Comparison of ENCODE assay signal across 8 mouse cellular contexts in genomic region chr13:67107681-67108080, GRCm38 (mm10). TPM values are rescaled to one million over a fixed set of nuclear protein-coding genes. Genes with fewer than 3 reads are reported as not detected.
DNase-seq lines count a peak whose midpoint lies in the region; ATAC-seq and TF ChIP-seq lines count a peak whose summit lies in the region.

No protein-coding gene starts in this region.

- H3K4me1 ChIP-seq in kidney, adult 2 months (ENCODE audit: control insufficient read depth, insufficient read depth, low read length): peaks cover 4% of the 10 kb centered on the region
- H3K4me1 ChIP-seq in embryonic facial prominence, embryonic 11.5 days (ENCODE audit: control insufficient read depth, insufficient read depth, low read length): no peaks in the 10 kb centered on the region
- H3K4me1 ChIP-seq in intestine, embryonic 15.5 days (replicated peaks): peaks cover 5% of the 10 kb centered on the region

- no peak for DNase-seq in kidney, adult 2 months
- no peak for DNase-seq in kidney, postnatal 14 days
- peak; percentile 0 for DNase-seq in embryonic facial prominence, embryonic 11.5 days (ENCODE audit: low spot score)
- DNase-seq in adrenal gland, adult 18-20 months (ENCODE audit: low spot score in 2 of 2): no peak
- DNase-seq in kidney, adult 11 months: no peak
- DNase-seq in embryo, embryonic 11 days: no peak

- 29% methylated on average over 9 of the region's 9 CpGs for WGBS in kidney, adult 2 months
- WGBS in embryonic facial prominence, embryonic 11.5 days: 63% methylated on average over 9 of the region's 9 CpGs
- WGBS in intestine, embryonic 15.5 days: 46% methylated on average over 9 of the region's 9 CpGs

- TF ChIP-seq CTCF in kidney, adult 2 months (conservative IDR thresholded peaks at IDR 0.05; ENCODE audit: insufficient read depth, insufficient read length, low read depth, low read length): no peak

- peak overlapping the region; percentile 79 for H3K9ac ChIP-seq in embryonic facial prominence, embryonic 11.5 days (replicated peaks; ENCODE audit: low read length)
- peak overlapping the region; percentile 67 for H3K9ac ChIP-seq in intestine, embryonic 15.5 days

- no peak for ATAC-seq in embryonic facial prominence, embryonic 11.5 days (replicated peaks; ENCODE audit: insufficient number of reproducible peaks, low FRiP score, low TSS enrichment, low read depth)
- ATAC-seq in intestine, embryonic 15.5 days: peak; percentile 17

- H3K27ac ChIP-seq in kidney, adult 2 months (ENCODE audit: insufficient read depth, low read depth, low read length): no peak overlapping the region
- H3K27ac ChIP-seq in embryonic facial prominence, embryonic 11.5 days (replicated peaks; ENCODE audit: low read depth, low read length): no peak overlapping the region
- peak overlapping the region; percentile 89; the same call in 1 of the 2 replicates for H3K27ac ChIP-seq in intestine, embryonic 15.5 days

- H3K27me3 ChIP-seq in kidney, adult 2 months (replicated peaks; ENCODE audit: control insufficient read depth, insufficient read depth, low read length): no peaks in the 10 kb centered on the region
- H3K27me3 ChIP-seq in embryonic facial prominence, embryonic 11.5 days (ENCODE audit: control insufficient read depth, insufficient read depth, low read length): no peaks in the 10 kb centered on the region
- no peaks in the 10 kb centered on the region for H3K27me3 ChIP-seq in intestine, embryonic 15.5 days (replicated peaks)
- no peaks in the 10 kb centered on the region for H3K27me3 ChIP-seq in myocyte (ENCODE audit: control insufficient read depth, insufficient read depth, insufficient read length)

- no peaks in the 10 kb centered on the region for H3K9me3 ChIP-seq in embryonic facial prominence, embryonic 11.5 days (replicated peaks; ENCODE audit: control insufficient read depth, low read length)
- no peaks in the 10 kb centered on the region for H3K9me3 ChIP-seq in intestine, embryonic 15.5 days

- no peak for TF ChIP-seq POLR2A in kidney, adult 2 months (IDR thresholded peaks at IDR 0.05; ENCODE audit: low read depth, low read length)
- TF ChIP-seq POLR2A in myocyte (IDR thresholded peaks at IDR 0.05; ENCODE audit: insufficient read length, low read depth): no peak

- peak overlapping the region; percentile 42 for H3ac ChIP-seq in myocyte (ENCODE audit: control insufficient read depth, insufficient read length)

- H3K36me3 ChIP-seq in kidney, adult 2 months (ENCODE audit: control insufficient read depth, insufficient read depth, low read length): no peaks in the 10 kb centered on the region
- peaks cover 3% of the 10 kb centered on the region; the same call in 1 of the 2 replicates for H3K36me3 ChIP-seq in embryonic facial prominence, embryonic 11.5 days (replicated peaks; ENCODE audit: control insufficient read depth, insufficient read depth, low read depth, low read length)
- H3K36me3 ChIP-seq in intestine, embryonic 15.5 days: peaks cover 3% of the 10 kb centered on the region; the same call in 1 of the 2 replicates
- no peaks in the 10 kb centered on the region for H3K36me3 ChIP-seq in myocyte (ENCODE audit: control insufficient read depth, insufficient read depth)

- H3K4me2 ChIP-seq in embryonic facial prominence, embryonic 11.5 days (ENCODE audit: low read depth, low read length): peak overlapping the region; percentile 67
- peak overlapping the region; percentile 75 for H3K4me2 ChIP-seq in intestine, embryonic 15.5 days (replicated peaks)
- peak overlapping the region; percentile 78 for H3K4me2 ChIP-seq in myocyte (ENCODE audit: low read depth)

- no peaks in the 10 kb centered on the region for H3K79me2 ChIP-seq in myocyte (ENCODE audit: control insufficient read depth, insufficient read depth)

- H3K4me3 ChIP-seq in kidney, adult 2 months (ENCODE audit: insufficient read depth, low read depth, low read length): peak overlapping the region; percentile 85
- peak overlapping the region; percentile 59 for H3K4me3 ChIP-seq in embryonic facial prominence, embryonic 11.5 days (ENCODE audit: low read depth, low read length)
- H3K4me3 ChIP-seq in intestine, embryonic 15.5 days (replicated peaks): peak overlapping the region; percentile 51
- peak overlapping the region; percentile 48 for H3K4me3 ChIP-seq in myocyte

TF ChIP-seq in myocyte, 11 proteins besides CTCF, POLR2A, EP300 and RAD21:
- no peak for TF ChIP-seq POLR2AphosphoS2 (IDR thresholded peaks at IDR 0.05; ENCODE audit: insufficient read length, low read depth)
- TF ChIP-seq TCF3 (IDR thresholded peaks at IDR 0.05; ENCODE audit: insufficient read length, low read depth): no peak
- no peak for TF ChIP-seq TCF12 (IDR thresholded peaks at IDR 0.05; ENCODE audit: insufficient read depth, poor library complexity, severe bottlenecking)
- no peak for TF ChIP-seq MAX (IDR thresholded peaks at IDR 0.05; ENCODE audit: low read depth)
- TF ChIP-seq USF1 (IDR thresholded peaks at IDR 0.05; ENCODE audit: low read depth): no peak
- no peak for TF ChIP-seq SRF (IDR thresholded peaks at IDR 0.05; ENCODE audit: control insufficient read depth, insufficient read length, low read depth)
- no peak for TF ChIP-seq E2F4 (IDR thresholded peaks at IDR 0.05; ENCODE audit: insufficient read depth)
- TF ChIP-seq REST (IDR thresholded peaks at IDR 0.05; ENCODE audit: insufficient read depth, insufficient read length): no peak
- TF ChIP-seq MYOG (IDR thresholded peaks at IDR 0.05; ENCODE audit: control insufficient read depth in 1 of 3, insufficient read depth in 1 of 3, insufficient read length in 2 of 3, low read depth in 2 of 3): no peak

RNA-seq across cellular contexts. Expression of gene Gm28557, which starts 0.7 kb away (rescaled TPM):
- polyA plus RNA-seq in kidney, adult 2 months (2012; rRNA removed): 4.0 and 5.0 TPM in 2 replicates
- polyA plus RNA-seq in embryonic facial prominence, embryonic 11.5 days (2014; fragmentation: Nextera tagmentation; extraction: Ambion mirVana): 2.1 and 3.2 TPM in 2 replicates
- 2.5 and 3.3 TPM in 2 replicates for polyA plus RNA-seq in intestine, embryonic 15.5 days (2015; fragmentation: Nextera tagmentation; extraction: Ambion mirVana)
- polyA plus RNA-seq in myocyte (2012; fragmentation: generic; extraction: Trizol): 0.94 TPM
- 1 to 10 TPM; 5.5 to 6.5 TPM for total RNA-seq in adrenal gland, adult 18-20 months (2021)

RNA-seq across cellular contexts. Expression of gene Rslcan18, which starts 8.4 kb away (rescaled TPM):
- polyA plus RNA-seq in kidney, adult 2 months (2012; rRNA removed): 0.31 and 0.53 TPM in 2 replicates
- polyA plus RNA-seq in embryonic facial prominence, embryonic 11.5 days (2014; fragmentation: Nextera tagmentation; extraction: Ambion mirVana): 0.24 and 0.39 TPM in 2 replicates
- polyA plus RNA-seq in intestine, embryonic 15.5 days (2015; fragmentation: Nextera tagmentation; extraction: Ambion mirVana): 0.09 and 0.20 TPM in 2 replicates
- 0.19 TPM for polyA plus RNA-seq in myocyte (2012; fragmentation: generic; extraction: Trizol)
- total RNA-seq in adrenal gland, adult 18-20 months (2021): 1 to 10 TPM; 1.1 to 1.2 TPM

RNA-seq across cellular contexts. Expression of gene Zfp708, which starts 9.9 kb away (rescaled TPM):
- 0.15 and 0.48 TPM in 2 replicates for polyA plus RNA-seq in kidney, adult 2 months (2012; rRNA removed)
- polyA plus RNA-seq in embryonic facial prominence, embryonic 11.5 days (2014; fragmentation: Nextera tagmentation; extraction: Ambion mirVana): 10.1 and 11.5 TPM in 2 replicates
- polyA plus RNA-seq in intestine, embryonic 15.5 days (2015; fragmentation: Nextera tagmentation; extraction: Ambion mirVana): 3.6 and 4.6 TPM in 2 replicates
- polyA plus RNA-seq in myocyte (2012; fragmentation: generic; extraction: Trizol): 0.11 TPM
- under 1 TPM in 1 of 2 experiments, not detected in 1; 0.90 TPM for total RNA-seq in adrenal gland, adult 18-20 months (2021)

RNA-seq across cellular contexts. Expression of gene Zfp759, which starts 13.8 kb away (rescaled TPM):
- 0.31 and 0.39 TPM in 2 replicates for polyA plus RNA-seq in kidney, adult 2 months (2012; rRNA removed)
- 2.7 and 3.8 TPM in 2 replicates for polyA plus RNA-seq in embryonic facial prominence, embryonic 11.5 days (2014; fragmentation: Nextera tagmentation; extraction: Ambion mirVana)
- polyA plus RNA-seq in intestine, embryonic 15.5 days (2015; fragmentation: Nextera tagmentation; extraction: Ambion mirVana): 1.7 and 2.1 TPM in 2 replicates
- polyA plus RNA-seq in myocyte (2012; fragmentation: generic; extraction: Trizol): 0.59 TPM
- 1 to 10 TPM; 3.4 to 3.5 TPM for total RNA-seq in adrenal gland, adult 18-20 months (2021)

RNA-seq across cellular contexts. Expression of gene Zfp712, which starts 46.7 kb away (rescaled TPM):
- polyA plus RNA-seq in kidney, adult 2 months (2012; rRNA removed): 0.16 and 0.19 TPM in 2 replicates
- 5.0 and 5.6 TPM in 2 replicates for polyA plus RNA-seq in embryonic facial prominence, embryonic 11.5 days (2014; fragmentation: Nextera tagmentation; extraction: Ambion mirVana)
- polyA plus RNA-seq in intestine, embryonic 15.5 days (2015; fragmentation: Nextera tagmentation; extraction: Ambion mirVana): 2.4 and 3.1 TPM in 2 replicates
- 0.19 TPM for polyA plus RNA-seq in myocyte (2012; fragmentation: generic; extraction: Trizol)
- 1 to 10 TPM; 1.5 to 1.8 TPM for total RNA-seq in adrenal gland, adult 18-20 months (2021)
